ENCODE assay signal across 9 mouse cellular contexts in genomic region chr4:150837458-150837857, GRCm38 (mm10). TPM values are rescaled to one million over a fixed set of nuclear protein-coding genes. Genes with fewer than 3 reads are reported as not detected.
DNase-seq lines count a peak whose midpoint lies in the region.
"Had no signal": no experiment of that assay in that cellular context is flagged by ENCODE, and none has a peak within 500 bp of the region (broad histone marks: within the 10 kb centered on the region; RNA-seq: fewer than 3 reads in every experiment).

No protein-coding gene starts in this region.

- peak; percentile 62 for DNase-seq in urinary bladder, postnatal 14 days (ENCODE audit: low spot score)
- no peak for DNase-seq in urinary bladder, postnatal 10 days (ENCODE audit: low spot score)
- peak; percentile 76 for DNase-seq in fibroblast of lung, adult 2 months (ENCODE audit: low read depth)
- DNase-seq in kidney, postnatal 25 days: peak; percentile 66 to 67
- DNase-seq in right cerebral cortex, postnatal 36 days (ENCODE audit: low spot score in 2 of 2): no peak
- DNase-seq in cerebellum, adult 9-11 months: no peak
- no peak for DNase-seq in frontal cortex, postnatal 14 days (ENCODE audit: low spot score in 2 of 2)
- DNase-seq in urinary bladder, adult 2 months (ENCODE audit: low spot score): no peak

RNA-seq across cellular contexts. Expression of gene Errfi1, which starts 16.3 kb away (rescaled TPM):
- polyA plus RNA-seq in urinary bladder, adult 2 months (2012; rRNA removed): 29.8 and 36.1 TPM in 2 replicates
- polyA plus RNA-seq: G1E had no signal

Comparison
In these comparisons a context has a peak if more than half of its experiments do, and no peak if none do; other contexts are left out.
1. DNase-seq: peak in urinary bladder, postnatal 14 days (single experiment), fibroblast of lung, adult 2 months (single experiment) and kidney, postnatal 25 days (2 of 2); none in urinary bladder, postnatal 10 days (single experiment), right cerebral cortex, postnatal 36 days (0 of 2), cerebellum, adult 9-11 months (single experiment), frontal cortex, postnatal 14 days (0 of 2) and urinary bladder, adult 2 months (single experiment).